27 mouse cellular contexts compared by ENCODE assay signal in genomic region chr11:31613688-31614393, GRCm38 (mm10). TPM values are rescaled to one million over a fixed set of nuclear protein-coding genes. Genes with fewer than 3 reads are reported as not detected.
DNase-seq lines count a peak whose midpoint lies in the region; ATAC-seq lines count a peak whose summit lies in the region.
"Had no signal": no experiment of that assay in that cellular context is flagged by ENCODE, and none has a peak within 500 bp of the region (broad histone marks: within the 10 kb centered on the region; RNA-seq: fewer than 3 reads in every experiment).

No protein-coding gene starts in this region.

- ATAC-seq in forebrain, embryonic 14.5 days, result 0 out of 2 replicates have a peak, but pooled peaks have one; percentile 18
- no peak for ATAC-seq in forebrain, embryonic 11.5 days (replicated peaks; ENCODE audit: low FRiP score)
- ATAC-seq in heart, embryonic 14.5 days (ENCODE audit: insufficient number of reproducible peaks, insufficient read depth, low FRiP score, low read depth), result no peak
- no peak for ATAC-seq in heart, embryonic 11.5 days (replicated peaks; ENCODE audit: insufficient number of reproducible peaks, low FRiP score, low TSS enrichment)
- ATAC-seq in midbrain, embryonic 13.5 days, result peak; percentile 67
- no peak for ATAC-seq in midbrain, embryonic 11.5 days (ENCODE audit: low FRiP score)
- peak; percentile 73 for ATAC-seq in midbrain, embryonic 16.5 days
- ATAC-seq: liver, embryonic 12.5 days; liver, postnatal 0 days had no signal

- no peak overlapping the region for H3K9ac ChIP-seq in forebrain, embryonic 14.5 days (ENCODE audit: low read length)
- no peak overlapping the region for H3K9ac ChIP-seq in forebrain, embryonic 11.5 days (ENCODE audit: low read length)
- H3K9ac ChIP-seq in heart, embryonic 14.5 days (ENCODE audit: low read length), result no peak overlapping the region
- no peak overlapping the region for H3K9ac ChIP-seq in heart, embryonic 11.5 days (ENCODE audit: low read depth, low read length)
- no peak overlapping the region for H3K9ac ChIP-seq in midbrain, embryonic 13.5 days (replicated peaks)
- H3K9ac ChIP-seq in midbrain, embryonic 11.5 days (ENCODE audit: low read length), result no peak overlapping the region
- H3K9ac ChIP-seq in midbrain, embryonic 16.5 days (ENCODE audit: low read depth, low read length), result peak overlapping the region; percentile 8; the same call in 1 of the 2 replicates
- H3K9ac ChIP-seq: embryonic facial prominence, embryonic 12.5 days; kidney, embryonic 15.5 days; liver, embryonic 12.5 days; liver, postnatal 0 days; stomach, embryonic 15.5 days had no signal

- H3K4me2 ChIP-seq in forebrain, embryonic 14.5 days (ENCODE audit: low read length), result no peak overlapping the region
- H3K4me2 ChIP-seq in forebrain, embryonic 11.5 days (ENCODE audit: low read depth, low read length, severe bottlenecking), result no peak overlapping the region
- peak overlapping the region; percentile 13 for H3K4me2 ChIP-seq in heart, embryonic 14.5 days (ENCODE audit: low read length)
- no peak overlapping the region for H3K4me2 ChIP-seq in heart, embryonic 11.5 days
- peak overlapping the region; percentile 37 for H3K4me2 ChIP-seq in midbrain, embryonic 13.5 days (replicated peaks)
- H3K4me2 ChIP-seq in midbrain, embryonic 11.5 days, result no peak overlapping the region
- peak overlapping the region; percentile 27 for H3K4me2 ChIP-seq in midbrain, embryonic 16.5 days (ENCODE audit: low read length)
- H3K4me2 ChIP-seq: embryonic facial prominence, embryonic 12.5 days; kidney, embryonic 15.5 days; liver, embryonic 12.5 days; stomach, embryonic 15.5 days had no signal

- no peaks in the 10 kb centered on the region for H3K4me1 ChIP-seq in forebrain, embryonic 14.5 days (ENCODE audit: control insufficient read depth, insufficient read depth, low read length)
- H3K4me1 ChIP-seq in forebrain, embryonic 11.5 days (replicated peaks; ENCODE audit: control insufficient read depth, insufficient read depth, low read length), result no peaks in the 10 kb centered on the region
- H3K4me1 ChIP-seq in heart, embryonic 14.5 days (ENCODE audit: control insufficient read depth in 2 of 2, insufficient read depth in 2 of 2, low read length in 2 of 2), result peaks cover 17 to 28% of the 10 kb centered on the region in 2 experiments
- H3K4me1 ChIP-seq in heart, embryonic 11.5 days (ENCODE audit: control insufficient read depth, insufficient read depth, low read length), result no peaks in the 10 kb centered on the region
- peaks cover 6% of the 10 kb centered on the region for H3K4me1 ChIP-seq in midbrain, embryonic 13.5 days (replicated peaks)
- no peaks in the 10 kb centered on the region for H3K4me1 ChIP-seq in midbrain, embryonic 11.5 days (ENCODE audit: control insufficient read depth, insufficient read depth, low read length)
- H3K4me1 ChIP-seq in midbrain, embryonic 16.5 days (ENCODE audit: control insufficient read depth, insufficient read depth, low read length), result no peaks in the 10 kb centered on the region
- H3K4me1 ChIP-seq: embryonic facial prominence, embryonic 12.5 days; kidney, embryonic 15.5 days; liver, embryonic 12.5 days; stomach, embryonic 15.5 days had no signal

- no peak overlapping the region for H3K4me3 ChIP-seq in forebrain, embryonic 14.5 days (ENCODE audit: low read depth, low read length)
- H3K4me3 ChIP-seq in forebrain, embryonic 11.5 days (ENCODE audit: low read depth, low read length), result no peak overlapping the region
- no peak overlapping the region for H3K4me3 ChIP-seq in heart, embryonic 14.5 days (ENCODE audit: control insufficient read depth in 1 of 2, insufficient read depth in 1 of 2, low read depth in 1 of 2, low read length in 2 of 2)
- H3K4me3 ChIP-seq in heart, embryonic 11.5 days (ENCODE audit: low read depth, low read length), result no peak overlapping the region
- H3K4me3 ChIP-seq in midbrain, embryonic 13.5 days (replicated peaks), result no peak overlapping the region
- no peak overlapping the region for H3K4me3 ChIP-seq in midbrain, embryonic 11.5 days (ENCODE audit: low read depth, low read length)
- H3K4me3 ChIP-seq in midbrain, embryonic 16.5 days (ENCODE audit: low read depth, low read length), result 0 out of 2 replicates have a peak overlapping the region, but pooled peaks have one; percentile 1
- H3K4me3 ChIP-seq: embryonic facial prominence, embryonic 12.5 days; heart, embryonic 10.5 days; kidney, embryonic 15.5 days; liver, embryonic 12.5 days; stomach, embryonic 15.5 days had no signal

- H3K27ac ChIP-seq in forebrain, embryonic 14.5 days (ENCODE audit: low read depth, low read length), result no peak overlapping the region
- H3K27ac ChIP-seq in forebrain, embryonic 11.5 days (ENCODE audit: low read depth, low read length), result no peak overlapping the region
- H3K27ac ChIP-seq in heart, embryonic 14.5 days (replicated peaks in 1 of 2; ENCODE audit: control insufficient read depth in 1 of 2, insufficient read depth in 1 of 2, low read depth in 2 of 2, low read length in 2 of 2), result no peak overlapping the region
- no peak overlapping the region for H3K27ac ChIP-seq in heart, embryonic 11.5 days (ENCODE audit: low read depth, low read length)
- H3K27ac ChIP-seq in midbrain, embryonic 13.5 days, result no peak overlapping the region
- H3K27ac ChIP-seq in midbrain, embryonic 11.5 days (ENCODE audit: low read depth, low read length), result no peak overlapping the region
- no peak overlapping the region for H3K27ac ChIP-seq in midbrain, embryonic 16.5 days (ENCODE audit: low read length)
- H3K27ac ChIP-seq: embryonic facial prominence, embryonic 12.5 days; heart, embryonic 10.5 days; kidney, embryonic 15.5 days; liver, embryonic 12.5 days; stomach, embryonic 15.5 days had no signal

- peak; percentile 29 for DNase-seq in forebrain, embryonic 14.5 days (ENCODE audit: low spot score)
- DNase-seq in forebrain, embryonic 11.5 days (ENCODE audit: low spot score), result no peak
- no peak for DNase-seq in midbrain, embryonic 11.5 days (ENCODE audit: low spot score, missing footprints)
- no peak for DNase-seq in cerebellum, adult 8-10 months
- DNase-seq: adrenal gland, adult 8-10 months; cerebellum, adult 11 months; cerebellum, adult 9-11 months; embryo, embryonic 11 days; gastrocnemius, postnatal 10 days; kidney, adult 18-20 months; left cerebral cortex, postnatal 4 days; liver, postnatal 0 days; lung, postnatal 36 days; retina, postnatal 1 day; right cerebral cortex, postnatal 14 days; thymus, adult 18-20 months; thymus, postnatal 25 days had no signal

- H3K36me3 ChIP-seq in forebrain, embryonic 14.5 days (ENCODE audit: control insufficient read depth, insufficient read depth, low read length), result no peaks in the 10 kb centered on the region
- H3K36me3 ChIP-seq in forebrain, embryonic 11.5 days (ENCODE audit: control insufficient read depth, insufficient read depth, low read length), result no peaks in the 10 kb centered on the region
- no peaks in the 10 kb centered on the region for H3K36me3 ChIP-seq in heart, embryonic 14.5 days (ENCODE audit: control insufficient read depth, insufficient read depth, low read length)
- no peaks in the 10 kb centered on the region for H3K36me3 ChIP-seq in heart, embryonic 11.5 days (ENCODE audit: control insufficient read depth, insufficient read depth, low read length)
- H3K36me3 ChIP-seq in midbrain, embryonic 13.5 days, result no peaks in the 10 kb centered on the region
- no peaks in the 10 kb centered on the region for H3K36me3 ChIP-seq in midbrain, embryonic 11.5 days (ENCODE audit: control insufficient read depth, insufficient read depth, low read length)
- H3K36me3 ChIP-seq in midbrain, embryonic 16.5 days (ENCODE audit: control insufficient read depth, insufficient read depth, low read length), result no peaks in the 10 kb centered on the region
- H3K36me3 ChIP-seq: embryonic facial prominence, embryonic 12.5 days; heart, embryonic 10.5 days; kidney, embryonic 15.5 days; liver, embryonic 12.5 days; stomach, embryonic 15.5 days had no signal

- no peaks in the 10 kb centered on the region for H3K9me3 ChIP-seq in forebrain, embryonic 14.5 days (replicated peaks; ENCODE audit: control insufficient read depth, low read length)
- no peaks in the 10 kb centered on the region for H3K9me3 ChIP-seq in forebrain, embryonic 11.5 days (ENCODE audit: control insufficient read depth, low read length)
- H3K9me3 ChIP-seq in heart, embryonic 14.5 days (ENCODE audit: control insufficient read depth, low read length), result no peaks in the 10 kb centered on the region
- no peaks in the 10 kb centered on the region for H3K9me3 ChIP-seq in heart, embryonic 11.5 days (replicated peaks; ENCODE audit: control insufficient read depth, low read length)
- no peaks in the 10 kb centered on the region for H3K9me3 ChIP-seq in midbrain, embryonic 13.5 days
- H3K9me3 ChIP-seq in midbrain, embryonic 11.5 days (ENCODE audit: control insufficient read depth, low read length), result no peaks in the 10 kb centered on the region
- H3K9me3 ChIP-seq in midbrain, embryonic 16.5 days (replicated peaks; ENCODE audit: control insufficient read depth, low read length, poor library complexity, severe bottlenecking), result no peaks in the 10 kb centered on the region
- H3K9me3 ChIP-seq: embryonic facial prominence, embryonic 12.5 days; heart, embryonic 10.5 days; kidney, embryonic 15.5 days; liver, embryonic 12.5 days; stomach, embryonic 15.5 days had no signal

- no peaks in the 10 kb centered on the region for H3K27me3 ChIP-seq in forebrain, embryonic 14.5 days (replicated peaks; ENCODE audit: control insufficient read depth, insufficient read depth, low read length)
- no peaks in the 10 kb centered on the region for H3K27me3 ChIP-seq in forebrain, embryonic 11.5 days (ENCODE audit: control insufficient read depth, insufficient read depth, low read length)
- no peaks in the 10 kb centered on the region for H3K27me3 ChIP-seq in heart, embryonic 14.5 days (ENCODE audit: control insufficient read depth, insufficient read depth, low read length)
- no peaks in the 10 kb centered on the region for H3K27me3 ChIP-seq in heart, embryonic 11.5 days (ENCODE audit: control insufficient read depth, insufficient read depth, low read length)
- no peaks in the 10 kb centered on the region for H3K27me3 ChIP-seq in midbrain, embryonic 13.5 days
- H3K27me3 ChIP-seq in midbrain, embryonic 11.5 days (ENCODE audit: control insufficient read depth, insufficient read depth, low read length), result no peaks in the 10 kb centered on the region
- H3K27me3 ChIP-seq in midbrain, embryonic 16.5 days (ENCODE audit: control insufficient read depth, insufficient read depth, low read depth, low read length), result no peaks in the 10 kb centered on the region
- H3K27me3 ChIP-seq: CH12.LX; kidney, embryonic 15.5 days; liver, embryonic 12.5 days; stomach, embryonic 15.5 days had no signal

- 67% methylated on average over 11 of the region's 11 CpGs for WGBS in forebrain, embryonic 14.5 days
- 86% methylated on average over 11 of the region's 11 CpGs for WGBS in forebrain, embryonic 11.5 days
- WGBS in heart, embryonic 14.5 days, result 39% methylated on average over 11 of the region's 11 CpGs
- WGBS in heart, embryonic 11.5 days (ENCODE audit: insufficient replicate concordance), result 58% methylated on average over 11 of the region's 11 CpGs
- WGBS in midbrain, embryonic 13.5 days, result 42% methylated on average over 11 of the region's 11 CpGs
- 60% methylated on average over 11 of the region's 11 CpGs for WGBS in midbrain, embryonic 11.5 days
- 34% methylated on average over 11 of the region's 11 CpGs for WGBS in midbrain, embryonic 16.5 days

RNA-seq across cellular contexts. Expression of gene Bod1, which starts 57.8 kb away (rescaled TPM):
- 154 and 184 TPM in 2 replicates for polyA plus RNA-seq in forebrain, embryonic 14.5 days (2014; fragmentation: Nextera tagmentation; extraction: Ambion mirVana)
- 141 and 157 TPM in 2 replicates for polyA plus RNA-seq in forebrain, embryonic 11.5 days (2014; fragmentation: Nextera tagmentation; extraction: Ambion mirVana)
- polyA plus RNA-seq in heart, embryonic 14.5 days (2014; fragmentation: Nextera tagmentation; extraction: Ambion mirVana), result 87.6 and 98.4 TPM in 2 replicates
- polyA plus RNA-seq in heart, embryonic 11.5 days (2014; fragmentation: Nextera tagmentation; extraction: Ambion mirVana), result 62.0 and 68.7 TPM in 2 replicates
- 153 and 163 TPM in 2 replicates for polyA plus RNA-seq in midbrain, embryonic 13.5 days (2015; fragmentation: Nextera tagmentation; extraction: Ambion mirVana)
- polyA plus RNA-seq in midbrain, embryonic 11.5 days (2014; fragmentation: Nextera tagmentation; extraction: Ambion mirVana), result 148 and 160 TPM in 2 replicates
- 126 and 134 TPM in 2 replicates for polyA plus RNA-seq in midbrain, embryonic 16.5 days (2015; fragmentation: Nextera tagmentation; extraction: Ambion mirVana)

Comparison
In these comparisons a context has a peak if more than half of its experiments do, and no peak if none do; other contexts are left out.
1. ATAC-seq: peak in forebrain, embryonic 14.5 days (single experiment), midbrain, embryonic 13.5 days (single experiment) and midbrain, embryonic 16.5 days (single experiment); none in forebrain, embryonic 11.5 days (single experiment), heart, embryonic 14.5 days (single experiment), heart, embryonic 11.5 days (single experiment) and midbrain, embryonic 11.5 days (single experiment).
2. H3K4me2 ChIP-seq: peak in heart, embryonic 14.5 days (single experiment), midbrain, embryonic 13.5 days (single experiment) and midbrain, embryonic 16.5 days (single experiment); none in forebrain, embryonic 14.5 days (single experiment), forebrain, embryonic 11.5 days (single experiment), heart, embryonic 11.5 days (single experiment) and midbrain, embryonic 11.5 days (single experiment).